In the genomic region with DNA sequence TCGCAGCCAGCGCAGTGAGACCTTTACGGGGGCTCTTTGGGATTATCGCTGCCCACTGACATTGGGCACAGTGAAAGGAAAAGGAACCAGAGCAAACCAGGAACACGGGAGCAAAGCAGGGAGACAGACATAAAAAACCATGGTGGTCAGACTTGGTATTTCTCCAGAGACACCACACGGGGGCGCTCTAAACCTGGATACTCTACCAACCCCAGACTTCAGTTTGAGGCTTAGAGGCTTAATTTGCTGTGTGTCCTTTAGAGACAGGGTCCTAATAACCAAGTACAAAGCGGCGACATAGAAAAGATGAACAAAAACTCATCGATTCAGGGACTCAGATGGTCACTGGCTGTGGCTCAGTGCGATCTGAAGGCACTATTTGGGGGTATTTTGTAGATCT, we compare ENCODE assay signal across 9 mouse cellular contexts. TPM values are rescaled to one million over a fixed set of nuclear protein-coding genes. Genes with fewer than 3 reads are reported as not detected.
DNase-seq lines count a peak whose midpoint lies in the region; ATAC-seq lines count a peak whose summit lies in the region.
"Had no signal": no experiment of that assay in that cellular context is flagged by ENCODE, and none has a peak within 500 bp of the region (broad histone marks: within the 10 kb centered on the region; RNA-seq: fewer than 3 reads in every experiment).

No protein-coding gene starts in this region.

- H3K4me3 ChIP-seq in hindbrain, embryonic 13.5 days: no peak overlapping the region
- no peak overlapping the region for H3K4me3 ChIP-seq in limb, embryonic 12.5 days (replicated peaks)
- H3K4me3 ChIP-seq: erythroblast, embryonic 14.5 days had no signal

- WGBS in hindbrain, embryonic 13.5 days: 12% methylated on average over 11 of the region's 11 CpGs
- 18% methylated on average over 11 of the region's 11 CpGs for whole genome bisulfite sequencing in limb, embryonic 12.5 days

- H3K9ac ChIP-seq in hindbrain, embryonic 13.5 days: 0 out of 2 replicates have a peak overlapping the region, but pooled peaks have one; percentile 47
- H3K9ac ChIP-seq in limb, embryonic 12.5 days (replicated peaks): no peak overlapping the region

- H3K9me3 ChIP-seq in hindbrain, embryonic 13.5 days: peaks cover under 1% of the 10 kb centered on the region; the same call in 1 of the 2 replicates
- H3K9me3 ChIP-seq in limb, embryonic 12.5 days: peaks cover 5% of the 10 kb centered on the region

- H3K27ac ChIP-seq in hindbrain, embryonic 13.5 days: no peak overlapping the region
- no peak overlapping the region for H3K27ac ChIP-seq in limb, embryonic 12.5 days

- H3K4me2 ChIP-seq in hindbrain, embryonic 13.5 days: no peak overlapping the region
- peak overlapping the region; percentile 27; the same call in 1 of the 2 replicates for H3K4me2 ChIP-seq in limb, embryonic 12.5 days

- no peak for ATAC-seq in hindbrain, embryonic 13.5 days (ENCODE audit: low FRiP score)
- ATAC-seq in limb, embryonic 12.5 days (ENCODE audit: insufficient number of reproducible peaks, insufficient read depth, low FRiP score, low TSS enrichment, low read depth): no peak

- no peaks in the 10 kb centered on the region for H3K36me3 ChIP-seq in hindbrain, embryonic 13.5 days
- no peaks in the 10 kb centered on the region for H3K36me3 ChIP-seq in limb, embryonic 12.5 days

- peaks cover 10% of the 10 kb centered on the region; the same call in 1 of the 2 replicates for H3K27me3 ChIP-seq in hindbrain, embryonic 13.5 days
- H3K27me3 ChIP-seq in limb, embryonic 12.5 days: peaks cover 35% of the 10 kb centered on the region

- H3K4me1 ChIP-seq in hindbrain, embryonic 13.5 days (replicated peaks): peaks cover 3% of the 10 kb centered on the region; the same call in 1 of the 2 replicates
- peaks cover 22% of the 10 kb centered on the region for H3K4me1 ChIP-seq in limb, embryonic 12.5 days (replicated peaks)

- peak; percentile 71 to 82 for DNase-seq in layer of hippocampus, postnatal 10 days (ENCODE audit: low spot score in 2 of 2)
- no peak for DNase-seq in layer of hippocampus, adult 9-10 months (ENCODE audit: low spot score)
- DNase-seq in R1 (ENCODE audit: low read depth, low spot score): peak; percentile 62
- DNase-seq in cerebellum, postnatal 25 days: peak; percentile 86 to 89
- DNase-seq in retina, postnatal 1 day: peak; percentile 83
- no peak for DNase-seq in thymus, postnatal 25 days

RNA-seq across cellular contexts. Expression of a gene that starts 39.3 kb away (rescaled TPM):
- total RNA-seq in layer of hippocampus, postnatal 10 days (2021): 10 to 100 TPM; 62.5 to 67.6 TPM
- 10.1 and 13.0 TPM in 2 replicates for polyA plus RNA-seq in hindbrain, embryonic 13.5 days (2015; fragmentation: Nextera tagmentation; extraction: Ambion mirVana)
- 15.0 and 16.6 TPM in 2 replicates for polyA plus RNA-seq in limb, embryonic 12.5 days (2016; fragmentation: Nextera tagmentation; extraction: Ambion mirVana)
- polyA plus RNA-seq: erythroblast, embryonic 14.5 days had no signal

RNA-seq across cellular contexts. Expression of a gene that starts 45.4 kb away (rescaled TPM):
- total RNA-seq in layer of hippocampus, postnatal 10 days (2021): 1 to 10 TPM; 2.0 to 2.8 TPM
- polyA plus RNA-seq in hindbrain, embryonic 13.5 days (2015; fragmentation: Nextera tagmentation; extraction: Ambion mirVana): 0.29 and 0.48 TPM in 2 replicates
- polyA plus RNA-seq in limb, embryonic 12.5 days (2016; fragmentation: Nextera tagmentation; extraction: Ambion mirVana): 0.06 TPM in 1 of 2 replicates, not detected in the other
- polyA plus RNA-seq: erythroblast, embryonic 14.5 days had no signal

RNA-seq across cellular contexts. Expression of a gene that starts 57.6 kb away (rescaled TPM):
- total RNA-seq in layer of hippocampus, postnatal 10 days (2021): 10 to 100 TPM; 40.1 to 43.0 TPM
- 3.3 and 4.6 TPM in 2 replicates for polyA plus RNA-seq in hindbrain, embryonic 13.5 days (2015; fragmentation: Nextera tagmentation; extraction: Ambion mirVana)
- polyA plus RNA-seq in limb, embryonic 12.5 days (2016; fragmentation: Nextera tagmentation; extraction: Ambion mirVana): 0.19 TPM in 1 of 2 replicates, not detected in the other

Comparison
In these comparisons a context has a peak if more than half of its experiments do, and no peak if none do; other contexts are left out.
1. DNase-seq: peak in layer of hippocampus, postnatal 10 days (2 of 2), R1 (single experiment), cerebellum, postnatal 25 days (2 of 2) and retina, postnatal 1 day (single experiment); none in layer of hippocampus, adult 9-10 months (single experiment) and thymus, postnatal 25 days (single experiment).